Comparison of ENCODE assay signal across 11 mouse cellular contexts in the genomic region with DNA sequence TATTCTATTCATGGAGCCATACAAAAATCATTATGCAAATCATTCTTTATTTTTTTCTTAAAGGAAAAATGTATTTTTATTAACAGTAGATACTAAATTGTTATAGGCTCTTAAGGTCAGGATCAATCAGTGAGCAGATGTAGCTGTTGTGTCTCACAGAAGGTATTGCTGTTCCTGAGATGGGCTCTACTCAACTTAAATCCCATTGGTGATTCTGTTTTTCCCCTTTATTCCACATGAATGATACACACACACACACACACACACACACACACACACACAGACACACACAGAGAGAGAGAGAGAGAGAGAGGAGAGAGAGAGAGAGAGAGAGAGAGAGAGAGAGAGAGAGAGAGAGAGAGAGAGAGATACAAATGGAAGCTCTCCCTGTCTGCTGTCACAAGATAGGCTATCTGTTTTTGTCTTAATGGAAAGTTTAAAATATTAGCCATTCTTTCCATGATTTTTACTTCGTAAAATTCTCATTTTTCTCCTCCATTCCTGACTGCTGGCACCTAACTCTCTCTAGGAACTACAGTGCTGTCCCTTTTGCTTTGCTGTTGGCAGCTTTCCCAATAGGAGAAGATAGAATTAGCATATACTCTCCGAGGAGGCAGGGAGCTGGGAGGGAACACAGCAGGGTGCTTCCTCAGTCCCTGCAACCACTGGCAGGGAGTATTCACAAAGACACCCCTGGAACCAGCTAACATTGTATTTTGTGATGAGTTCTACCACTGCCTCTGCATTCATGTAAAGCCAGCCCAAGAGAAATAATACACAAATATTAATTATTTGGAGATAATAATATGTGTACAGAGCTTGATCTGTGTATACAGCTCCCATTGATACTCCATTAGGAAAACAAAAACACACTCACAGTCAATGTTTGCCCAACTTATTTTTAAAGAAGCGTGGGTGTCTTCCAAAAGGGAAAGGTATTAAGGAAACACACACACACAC.
DNase-seq lines count a peak whose midpoint lies in the region; ATAC-seq and TF ChIP-seq lines count a peak whose summit lies in the region.
"Had no signal": no experiment of that assay in that cellular context is flagged by ENCODE, and none has a peak within 500 bp of the region (broad histone marks: within the 10 kb centered on the region; RNA-seq: fewer than 3 reads in every experiment).

No protein-coding gene starts in this region.

- peak; percentile 69 for ATAC-seq in hindbrain, embryonic 12.5 days (ENCODE audit: low FRiP score)
- ATAC-seq in neural tube, embryonic 14.5 days (ENCODE audit: low read depth) = peak; percentile 87
- no peak for ATAC-seq in heart, embryonic 12.5 days (ENCODE audit: insufficient number of reproducible peaks, low FRiP score)

- H3K4me3 ChIP-seq in ES-E14 (ENCODE audit: insufficient read depth in 1 of 2, low read depth in 1 of 2, low read length in 2 of 2, poor library complexity in 1 of 2, severe bottlenecking in 1 of 2) = no peak overlapping the region
- no peak overlapping the region for H3K4me3 ChIP-seq in hindbrain, embryonic 12.5 days
- no peak overlapping the region for H3K4me3 ChIP-seq in neural tube, embryonic 14.5 days (ENCODE audit: low read depth, low read length)
- H3K4me3 ChIP-seq in heart, embryonic 12.5 days = no peak overlapping the region
- H3K4me3 ChIP-seq: embryonic facial prominence, embryonic 15.5 days had no signal

- no peak overlapping the region for H3K9ac ChIP-seq in ES-E14 (ENCODE audit: insufficient read depth, low read depth, low read length, poor library complexity, severe bottlenecking)
- no peak overlapping the region for H3K9ac ChIP-seq in hindbrain, embryonic 12.5 days
- H3K9ac ChIP-seq in neural tube, embryonic 14.5 days (replicated peaks; ENCODE audit: low read depth, low read length) = no peak overlapping the region
- no peak overlapping the region for H3K9ac ChIP-seq in heart, embryonic 12.5 days
- H3K9ac ChIP-seq: embryonic facial prominence, embryonic 15.5 days had no signal

- no peak overlapping the region for H3K4me2 ChIP-seq in hindbrain, embryonic 12.5 days (replicated peaks)
- H3K4me2 ChIP-seq in neural tube, embryonic 14.5 days (ENCODE audit: low read depth, low read length) = no peak overlapping the region
- H3K4me2 ChIP-seq in heart, embryonic 12.5 days = no peak overlapping the region
- H3K4me2 ChIP-seq: embryonic facial prominence, embryonic 15.5 days had no signal

- H3K27ac ChIP-seq in ES-E14 (ENCODE audit: insufficient read depth, low read depth, low read length, poor library complexity, severe bottlenecking) = no peak overlapping the region
- no peak overlapping the region for H3K27ac ChIP-seq in hindbrain, embryonic 12.5 days
- no peak overlapping the region for H3K27ac ChIP-seq in neural tube, embryonic 14.5 days (ENCODE audit: low read depth, low read length)
- H3K27ac ChIP-seq in heart, embryonic 12.5 days (ENCODE audit: poor library complexity, severe bottlenecking) = no peak overlapping the region
- H3K27ac ChIP-seq: embryonic facial prominence, embryonic 15.5 days had no signal

- no peaks in the 10 kb centered on the region for H3K9me3 ChIP-seq in ES-E14 (ENCODE audit: control insufficient read depth, insufficient read depth, low read depth, low read length)
- no peaks in the 10 kb centered on the region for H3K9me3 ChIP-seq in hindbrain, embryonic 12.5 days (replicated peaks)
- no peaks in the 10 kb centered on the region for H3K9me3 ChIP-seq in neural tube, embryonic 14.5 days (ENCODE audit: control insufficient read depth, low read length)
- no peaks in the 10 kb centered on the region for H3K9me3 ChIP-seq in heart, embryonic 12.5 days (replicated peaks)
- H3K9me3 ChIP-seq: embryonic facial prominence, embryonic 15.5 days had no signal

- WGBS in hindbrain, embryonic 12.5 days = 25% methylated on average over 3 of the region's 3 CpGs
- 34% methylated on average over 3 of the region's 3 CpGs for WGBS in neural tube, embryonic 14.5 days
- WGBS in heart, embryonic 12.5 days = 19% methylated on average over 3 of the region's 3 CpGs

- no peaks in the 10 kb centered on the region for H3K36me3 ChIP-seq in ES-E14 (ENCODE audit: control insufficient read depth, insufficient read depth, low read length, poor library complexity, severe bottlenecking)
- H3K36me3 ChIP-seq in hindbrain, embryonic 12.5 days = no peaks in the 10 kb centered on the region
- no peaks in the 10 kb centered on the region for H3K36me3 ChIP-seq in neural tube, embryonic 14.5 days (ENCODE audit: control insufficient read depth, insufficient read depth, low read length)
- H3K36me3 ChIP-seq in heart, embryonic 12.5 days = no peaks in the 10 kb centered on the region
- H3K36me3 ChIP-seq: embryonic facial prominence, embryonic 15.5 days had no signal

- peak; percentile 17 for DNase-seq in ES-E14 (ENCODE audit: low read depth, low spot score)
- peak; percentile 46 for DNase-seq in R1 (ENCODE audit: low read depth, low spot score)
- no peak for DNase-seq in ovary, postnatal 14 days (ENCODE audit: low spot score)
- DNase-seq in urinary bladder, postnatal 25 days (ENCODE audit: low spot score) = no peak
- DNase-seq: cerebellum, adult 9-10 months; gastrocnemius, postnatal 10 days; thymus, adult 18-20 months had no signal

- no peaks in the 10 kb centered on the region for H3K4me1 ChIP-seq in ES-E14 (ENCODE audit: control insufficient read depth in 2 of 2, insufficient read depth in 2 of 2, low read length in 2 of 2, poor library complexity in 1 of 2)
- 0 out of 2 replicates have a peak, but pooled peaks cover 3% of the 10 kb centered on the region for H3K4me1 ChIP-seq in hindbrain, embryonic 12.5 days
- H3K4me1 ChIP-seq in neural tube, embryonic 14.5 days (ENCODE audit: control insufficient read depth, insufficient read depth, low read length) = no peaks in the 10 kb centered on the region
- no peaks in the 10 kb centered on the region for H3K4me1 ChIP-seq in heart, embryonic 12.5 days (replicated peaks)
- H3K4me1 ChIP-seq: embryonic facial prominence, embryonic 15.5 days had no signal

- in situ Hi-C loops in ES-E14 (cut with MboI; ENCODE audit: low sequenced_read_pairs in 2 of 2, unreplicated experiment in 2 of 2) = no loop called here

- no peaks in the 10 kb centered on the region for H3K27me3 ChIP-seq in hindbrain, embryonic 12.5 days
- H3K27me3 ChIP-seq in neural tube, embryonic 14.5 days (ENCODE audit: control insufficient read depth, insufficient read depth, low read length) = no peaks in the 10 kb centered on the region
- H3K27me3 ChIP-seq in heart, embryonic 12.5 days (replicated peaks) = no peaks in the 10 kb centered on the region
- H3K27me3 ChIP-seq: embryonic facial prominence, embryonic 15.5 days had no signal

TF ChIP-seq in ES-E14, 5 proteins besides CTCF, POLR2A, EP300 and RAD21:
- no peak for TF ChIP-seq ZC3H11A (IDR thresholded peaks at IDR 0.05; ENCODE audit: borderline replicate concordance, low read depth, low read length)
- no peak for TF ChIP-seq ZNF384 (IDR thresholded peaks at IDR 0.05; ENCODE audit: low read depth, low read length)
- TF ChIP-seq MAFK (IDR thresholded peaks at IDR 0.05; ENCODE audit: insufficient read depth, low read depth, low read length) = no peak
- no peak for TF ChIP-seq CHD2 (IDR thresholded peaks at IDR 0.05; ENCODE audit: low read depth, low read length)
- TF ChIP-seq HCFC1 (IDR thresholded peaks at IDR 0.05; ENCODE audit: borderline replicate concordance, insufficient read depth, low read length) = no peak
TF ChIP-seq in ES-E14: peak in this region for 0.

Comparison
In these comparisons a context has a peak if more than half of its experiments do, and no peak if none do; other contexts are left out.
1. DNase-seq: peak in ES-E14 (single experiment) and R1 (single experiment); none in ovary, postnatal 14 days (single experiment) and urinary bladder, postnatal 25 days (single experiment).